Comparison of ENCODE assay signal across 24 mouse cellular contexts in the genomic region with DNA sequence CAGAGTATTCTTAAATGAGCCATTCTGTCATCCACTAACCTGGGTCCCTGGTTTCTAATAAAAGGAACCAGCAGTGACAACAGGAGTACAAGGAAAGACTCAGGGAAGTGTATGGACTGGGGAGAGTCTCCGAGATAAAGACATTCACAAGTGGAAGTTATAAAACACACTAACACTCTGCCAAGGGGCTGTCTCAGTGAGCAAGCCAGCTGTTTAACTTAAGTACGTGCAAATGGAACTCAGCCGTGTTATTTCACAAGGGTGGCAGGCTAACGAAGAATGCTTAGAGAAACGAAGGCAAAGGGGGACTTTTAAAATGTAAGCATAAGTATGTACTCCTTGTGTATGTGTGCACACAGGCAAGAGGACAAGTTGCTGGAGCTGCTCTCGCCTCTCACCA. TPM values are rescaled to one million over a fixed set of nuclear protein-coding genes. Genes with fewer than 3 reads are reported as not detected.
DNase-seq lines count a peak whose midpoint lies in the region; ATAC-seq lines count a peak whose summit lies in the region.
"Had no signal": no experiment of that assay in that cellular context is flagged by ENCODE, and none has a peak within 500 bp of the region (broad histone marks: within the 10 kb centered on the region; RNA-seq: fewer than 3 reads in every experiment).

No protein-coding gene starts in this region.

- no peak overlapping the region for H3K4me2 ChIP-seq in limb, embryonic 12.5 days
- H3K4me2 ChIP-seq in lung, embryonic 16.5 days (ENCODE audit: low read depth, low read length), result no peak overlapping the region
- H3K4me2 ChIP-seq: embryonic facial prominence, embryonic 12.5 days; embryonic facial prominence, embryonic 15.5 days; heart, embryonic 11.5 days; hindbrain, embryonic 12.5 days; hindbrain, embryonic 15.5 days had no signal

- no peaks in the 10 kb centered on the region for H3K4me1 ChIP-seq in limb, embryonic 12.5 days (replicated peaks)
- H3K4me1 ChIP-seq in limb, embryonic 10.5 days, result 0 out of 2 replicates have a peak, but pooled peaks cover 2% of the 10 kb centered on the region
- no peaks in the 10 kb centered on the region for H3K4me1 ChIP-seq in lung, embryonic 16.5 days (replicated peaks; ENCODE audit: control insufficient read depth, insufficient read depth, low read length)
- H3K4me1 ChIP-seq: embryonic facial prominence, embryonic 12.5 days; embryonic facial prominence, embryonic 15.5 days; hindbrain, embryonic 12.5 days; hindbrain, embryonic 15.5 days had no signal

- H3K4me3 ChIP-seq in limb, embryonic 12.5 days (replicated peaks), result no peak overlapping the region
- no peak overlapping the region for H3K4me3 ChIP-seq in limb, embryonic 10.5 days
- H3K4me3 ChIP-seq in lung, embryonic 16.5 days (ENCODE audit: low read length), result no peak overlapping the region
- H3K4me3 ChIP-seq: embryonic facial prominence, embryonic 12.5 days; embryonic facial prominence, embryonic 15.5 days; heart, adult 2 months; hindbrain, embryonic 12.5 days; hindbrain, embryonic 15.5 days had no signal

- H3K27ac ChIP-seq in limb, embryonic 12.5 days, result 0 out of 2 replicates have a peak overlapping the region, but pooled peaks have one; percentile 7
- H3K27ac ChIP-seq in limb, embryonic 10.5 days, result no peak overlapping the region
- no peak overlapping the region for H3K27ac ChIP-seq in lung, embryonic 16.5 days (ENCODE audit: low read length)
- H3K27ac ChIP-seq: embryonic facial prominence, embryonic 12.5 days; embryonic facial prominence, embryonic 15.5 days; heart, adult 2 months; hindbrain, embryonic 12.5 days; hindbrain, embryonic 15.5 days had no signal

- H3K9ac ChIP-seq in limb, embryonic 12.5 days (replicated peaks), result no peak overlapping the region
- no peak overlapping the region for H3K9ac ChIP-seq in lung, embryonic 16.5 days (ENCODE audit: low read length)
- H3K9ac ChIP-seq: embryonic facial prominence, embryonic 12.5 days; embryonic facial prominence, embryonic 15.5 days; forebrain, postnatal 0 days; hindbrain, embryonic 12.5 days; hindbrain, embryonic 15.5 days had no signal

- H3K9me3 ChIP-seq in limb, embryonic 12.5 days, result no peaks in the 10 kb centered on the region
- no peaks in the 10 kb centered on the region for H3K9me3 ChIP-seq in limb, embryonic 10.5 days (replicated peaks)
- H3K9me3 ChIP-seq in lung, embryonic 16.5 days (ENCODE audit: control insufficient read depth, low read length), result no peaks in the 10 kb centered on the region
- H3K9me3 ChIP-seq: embryonic facial prominence, embryonic 12.5 days; embryonic facial prominence, embryonic 15.5 days; G1E; hindbrain, embryonic 12.5 days; hindbrain, embryonic 15.5 days had no signal

- WGBS in limb, embryonic 12.5 days, result 78% methylated on average over 6 of the region's 6 CpGs
- WGBS in limb, embryonic 10.5 days, result 84% methylated on average over 6 of the region's 6 CpGs
- WGBS in lung, embryonic 16.5 days, result 66% methylated on average over 6 of the region's 6 CpGs

- no peak for ATAC-seq in limb, embryonic 12.5 days (ENCODE audit: insufficient number of reproducible peaks, insufficient read depth, low FRiP score, low TSS enrichment, low read depth)
- peak; percentile 72 for ATAC-seq in lung, embryonic 16.5 days (ENCODE audit: low read depth)
- ATAC-seq in granulocyte monocyte progenitor cell, adult 5-6 weeks (replicated peaks; ENCODE audit: poor library complexity, severe bottlenecking), result no peak
- ATAC-seq: forebrain, embryonic 14.5 days; forebrain, postnatal 0 days had no signal

- peaks cover 62% of the 10 kb centered on the region for H3K36me3 ChIP-seq in limb, embryonic 12.5 days
- H3K36me3 ChIP-seq in limb, embryonic 10.5 days, result peaks cover 84% of the 10 kb centered on the region
- H3K36me3 ChIP-seq in lung, embryonic 16.5 days (ENCODE audit: control insufficient read depth, insufficient read depth, low read length), result peaks cover 30% of the 10 kb centered on the region

- DNase-seq in limb, embryonic 10.5 days (ENCODE audit: low spot score), result no peak
- DNase-seq in lung, postnatal 14 days, result peak; percentile 33
- peak; percentile 28 to 43 for DNase-seq in lung, postnatal 4 days
- DNase-seq in cerebellum, postnatal 14 days, result no peak
- DNase-seq: adrenal gland, adult 2 months; adrenal gland, postnatal 14 days; B cell, adult 2 months; cerebellum, adult 11-12 months; cerebellum, adult 9-10 months; cerebellum, postnatal 25 days; forebrain, postnatal 0 days; gastrocnemius, postnatal 25 days; heart, adult 2 months had no signal

- no peaks in the 10 kb centered on the region for H3K27me3 ChIP-seq in limb, embryonic 12.5 days
- H3K27me3 ChIP-seq in limb, embryonic 10.5 days (ENCODE audit: low read depth, poor library complexity, severe bottlenecking), result no peaks in the 10 kb centered on the region
- H3K27me3 ChIP-seq in lung, embryonic 16.5 days (ENCODE audit: control insufficient read depth, insufficient read depth, low read depth, low read length), result no peaks in the 10 kb centered on the region
- H3K27me3 ChIP-seq: CH12.LX; embryonic facial prominence, embryonic 12.5 days; embryonic facial prominence, embryonic 15.5 days; hindbrain, embryonic 12.5 days; hindbrain, embryonic 15.5 days had no signal

RNA-seq across cellular contexts. Expression of gene Fam193b, which starts 13.4 kb away (rescaled TPM):
- polyA plus RNA-seq in limb, embryonic 12.5 days (2016; fragmentation: Nextera tagmentation; extraction: Ambion mirVana), result 65.1 and 69.4 TPM in 2 replicates
- 65.8 and 70.7 TPM in 2 replicates for polyA plus RNA-seq in limb, embryonic 10.5 days (2016; fragmentation: Nextera tagmentation; extraction: Ambion mirVana)
- polyA plus RNA-seq in lung, embryonic 16.5 days (2015; fragmentation: Nextera tagmentation; extraction: Ambion mirVana), result 34.0 and 36.4 TPM in 2 replicates
- 36.0 and 59.5 TPM in 2 replicates for total RNA-seq in granulocyte monocyte progenitor cell, adult 5-6 weeks (2014; fragmentation: Nextera tagmentation)
- 28.4 and 31.9 TPM in 2 replicates for total RNA-seq in granulocyte monocyte progenitor cell, adult 5-6 weeks (2017)

RNA-seq across cellular contexts. Expression of gene Tmed9, which starts 16.0 kb away (rescaled TPM):
- polyA plus RNA-seq in limb, embryonic 12.5 days (2016; fragmentation: Nextera tagmentation; extraction: Ambion mirVana), result 122 and 133 TPM in 2 replicates
- polyA plus RNA-seq in limb, embryonic 10.5 days (2016; fragmentation: Nextera tagmentation; extraction: Ambion mirVana), result 111 and 123 TPM in 2 replicates
- polyA plus RNA-seq in lung, embryonic 16.5 days (2015; fragmentation: Nextera tagmentation; extraction: Ambion mirVana), result 156 and 180 TPM in 2 replicates
- total RNA-seq in granulocyte monocyte progenitor cell, adult 5-6 weeks (2014; fragmentation: Nextera tagmentation), result 117 and 127 TPM in 2 replicates
- 229 and 241 TPM in 2 replicates for total RNA-seq in granulocyte monocyte progenitor cell, adult 5-6 weeks (2017)

RNA-seq across cellular contexts. Expression of gene Ddx41, which starts 21.0 kb away (rescaled TPM):
- polyA plus RNA-seq in limb, embryonic 12.5 days (2016; fragmentation: Nextera tagmentation; extraction: Ambion mirVana), result 77.3 and 80.1 TPM in 2 replicates
- 94.0 and 102 TPM in 2 replicates for polyA plus RNA-seq in limb, embryonic 10.5 days (2016; fragmentation: Nextera tagmentation; extraction: Ambion mirVana)
- 63.5 and 66.1 TPM in 2 replicates for polyA plus RNA-seq in lung, embryonic 16.5 days (2015; fragmentation: Nextera tagmentation; extraction: Ambion mirVana)
- total RNA-seq in granulocyte monocyte progenitor cell, adult 5-6 weeks (2014; fragmentation: Nextera tagmentation), result 54.4 and 69.5 TPM in 2 replicates
- 73.7 and 81.8 TPM in 2 replicates for total RNA-seq in granulocyte monocyte progenitor cell, adult 5-6 weeks (2017)

RNA-seq across cellular contexts. Expression of gene Dok3, which starts 28.4 kb away (rescaled TPM):
- 2.4 and 2.7 TPM in 2 replicates for polyA plus RNA-seq in limb, embryonic 12.5 days (2016; fragmentation: Nextera tagmentation; extraction: Ambion mirVana)
- 2.7 and 2.9 TPM in 2 replicates for polyA plus RNA-seq in limb, embryonic 10.5 days (2016; fragmentation: Nextera tagmentation; extraction: Ambion mirVana)
- 3.5 and 3.8 TPM in 2 replicates for polyA plus RNA-seq in lung, embryonic 16.5 days (2015; fragmentation: Nextera tagmentation; extraction: Ambion mirVana)
- total RNA-seq in granulocyte monocyte progenitor cell, adult 5-6 weeks (2014; fragmentation: Nextera tagmentation), result 26.2 and 59.4 TPM in 2 replicates
- 32.7 and 40.6 TPM in 2 replicates for total RNA-seq in granulocyte monocyte progenitor cell, adult 5-6 weeks (2017)

RNA-seq across cellular contexts. Expression of gene B4galt7, which starts 42.2 kb away (rescaled TPM):
- polyA plus RNA-seq in limb, embryonic 12.5 days (2016; fragmentation: Nextera tagmentation; extraction: Ambion mirVana), result 31.5 and 34.7 TPM in 2 replicates
- polyA plus RNA-seq in limb, embryonic 10.5 days (2016; fragmentation: Nextera tagmentation; extraction: Ambion mirVana), result 30.9 and 31.6 TPM in 2 replicates
- 22.8 and 25.0 TPM in 2 replicates for polyA plus RNA-seq in lung, embryonic 16.5 days (2015; fragmentation: Nextera tagmentation; extraction: Ambion mirVana)
- total RNA-seq in granulocyte monocyte progenitor cell, adult 5-6 weeks (2014; fragmentation: Nextera tagmentation), result 10.8 and 15.3 TPM in 2 replicates
- 14.0 and 18.1 TPM in 2 replicates for total RNA-seq in granulocyte monocyte progenitor cell, adult 5-6 weeks (2017)

Comparison
In these comparisons a context has a peak if more than half of its experiments do, and no peak if none do; other contexts are left out.
1. DNase-seq: peak in lung, postnatal 14 days (single experiment) and lung, postnatal 4 days (2 of 2); none in limb, embryonic 10.5 days (single experiment) and cerebellum, postnatal 14 days (0 of 2).